Mouse (Mus musculus) thymus, adult 2 months (tissue): Measurements from ENCODE around the gene Nkiras1. TPM values are rescaled to one million over a fixed set of nuclear protein-coding genes. Genes with fewer than 3 reads are reported as not detected.

Experiments
- DNase-seq: peaks from one replicate; pipeline ENCODE4 v3.0.0; 2021
- H3K27ac ChIP-seq: fragments of 200-500 bp; 2 replicates; pipeline ENCODE4 v1.5.1; 2012; ENCODE audit warnings: low read length, control low read depth; ENCODE audit not compliant: control insufficient read depth, insufficient read depth
- H3K27me3 ChIP-seq: fragments of 200-500 bp; 2 replicates; pipeline ENCODE4 v1.6.1; 2012; ENCODE audit warnings: mild to moderate bottlenecking, low read length, moderate library complexity, mixed read lengths; ENCODE audit not compliant: control insufficient read depth, insufficient read depth
- H3K36me3 ChIP-seq: fragments of 200-500 bp; 2 replicates; pipeline ENCODE4 v1.6.1; 2012; ENCODE audit warnings: mild to moderate bottlenecking, low read length, moderate library complexity; ENCODE audit not compliant: control insufficient read depth, insufficient read depth
- H3K4me1 ChIP-seq: fragments of 200-500 bp; replicated peaks from 2 replicates; pipeline ENCODE4 v1.6.1; 2012; ENCODE audit warnings: low read length; ENCODE audit not compliant: control insufficient read depth, insufficient read depth
- H3K4me3 ChIP-seq: fragments of 200-500 bp; 2 replicates; pipeline ENCODE4 v1.5.1; 2012; ENCODE audit warnings: mild to moderate bottlenecking, low read length, control low read depth, moderate library complexity; ENCODE audit not compliant: control insufficient read depth, insufficient read depth
- CTCF ChIP-seq: fragments of 200-500 bp; IDR thresholded peaks from 2 replicates; pipeline ENCODE4 v1.5.1; 2012; ENCODE audit warnings: mild to moderate bottlenecking, control low read depth, low read length, moderate library complexity, borderline replicate concordance; ENCODE audit not compliant: control insufficient read depth, poor library complexity, insufficient read depth; ENCODE audit errors: extremely low read depth
- POLR2A ChIP-seq: fragments of 200-500 bp; IDR thresholded peaks from 2 replicates; pipeline ENCODE4 v1.6.1; 2012; ENCODE audit warnings: mild to moderate bottlenecking, low read length, control low read depth, moderate library complexity; ENCODE audit not compliant: control insufficient read depth, poor library complexity, insufficient read depth; ENCODE audit errors: extremely low read depth
- WGBS: fragments of 180-500 bp; shearing (Covaris S2); methylation state at CpG from one replicate; pipeline ENCODE4 v1.1.7; 2018; 5-methylcytosine and 5-hydroxymethylcytosine counted together
- polyA plus RNA-seq: library from polyadenylated mRNA; depleted of rRNA; stranded (reverse); fragments of >200 nt; gene quantifications from 2 replicates; pipeline ENCODE4 v1.2.3, GENCODE M21; 2012

Gene Nkiras1
- polyA plus RNA-seq, 1 experiment: 4.7 TPM

- H3K4me1 ChIP-seq: peaks cover 9% of the 10 kb centered on the region
- 64% methylated on average over 2 of the region's 2 CpGs for WGBS
Measured at GRCm38 (mm10) chr14:18297441-18297840, 26.5 kb downstream of the Nkiras1 start.

GRCm38 (mm10) chr14:18298874-18299273, 27.9 kb downstream of the Nkiras1 start:
- Histone ChIP-seq H3K27ac (no peak overlapping the region), H3K27me3 (no peaks in the 10 kb centered on the region), H3K4me3 (no peak overlapping the region), H3K4me1 (peaks cover 14% of the 10 kb centered on the region), H3K36me3 (no peaks in the 10 kb centered on the region; the same call in 1 of the 2 replicates)
- DNase-seq: no peak
- 88% methylated on average over 2 of the region's 2 CpGs for WGBS
- no peak for TF ChIP-seq POLR2A
- no peak for TF ChIP-seq CTCF

More at GRCm38 (mm10) chr14:18297441-18297840, 26.5 kb downstream of the Nkiras1 start:
- TF ChIP-seq POLR2A (no peak), CTCF (no peak)
- Histone ChIP-seq H3K27ac (no peak overlapping the region), H3K4me3 (no peak overlapping the region), H3K36me3 (no peaks in the 10 kb centered on the region; the same call in 1 of the 2 replicates), H3K27me3 (no peaks in the 10 kb centered on the region)
- DNase-seq: no peak

GRCm38 (mm10) chr14:18300676-18301075, 29.7 kb downstream of the Nkiras1 start:
- Histone ChIP-seq H3K27ac (no peak overlapping the region), H3K27me3 (no peaks in the 10 kb centered on the region), H3K36me3 (no peaks in the 10 kb centered on the region; the same call in 1 of the 2 replicates), H3K4me3 (no peak overlapping the region), H3K4me1 (peaks cover 14% of the 10 kb centered on the region)
- TF ChIP-seq POLR2A (no peak), CTCF (no peak)
- WGBS: 99% methylated on average over 2 of the region's 2 CpGs
- no peak for DNase-seq

- no peaks in the 10 kb centered on the region for H3K27me3 ChIP-seq
- no peaks in the 10 kb centered on the region; the same call in 1 of the 2 replicates for H3K36me3 ChIP-seq
- DNase-seq: peak; percentile 20
- H3K4me3 ChIP-seq: no peak overlapping the region
- H3K27ac ChIP-seq: no peak overlapping the region
- no peak for TF ChIP-seq CTCF
- TF ChIP-seq POLR2A: no peak
- H3K4me1 ChIP-seq: peaks cover 14% of the 10 kb centered on the region
- 13% methylated on average over 3 of the region's 3 CpGs for WGBS
Measured at GRCm38 (mm10) chr14:18301591-18301990, 30.7 kb downstream of the Nkiras1 start.

- Histone ChIP-seq H3K4me1 (peaks cover 14% of the 10 kb centered on the region), H3K36me3 (no peaks in the 10 kb centered on the region; the same call in 1 of the 2 replicates), H3K27me3 (no peaks in the 10 kb centered on the region), H3K27ac (no peak overlapping the region), H3K4me3 (no peak overlapping the region)
- 81% methylated on average over 3 of the region's 3 CpGs for WGBS
- no peak for DNase-seq
- TF ChIP-seq POLR2A (no peak), CTCF (no peak)
Measured at GRCm38 (mm10) chr14:18302750-18303149, 31.8 kb downstream of the Nkiras1 start.

GRCm38 (mm10) chr14:18303262-18303661, 32.3 kb downstream of the Nkiras1 start:
- Histone ChIP-seq H3K27me3 (no peaks in the 10 kb centered on the region), H3K27ac (no peak overlapping the region), H3K4me1 (peaks cover 14% of the 10 kb centered on the region), H3K4me3 (no peak overlapping the region), H3K36me3 (no peaks in the 10 kb centered on the region; the same call in 1 of the 2 replicates)
- 84% methylated on average over 4 of the region's 4 CpGs for WGBS
- DNase-seq: no peak
- TF ChIP-seq CTCF: no peak
- no peak for TF ChIP-seq POLR2A

DNA sequence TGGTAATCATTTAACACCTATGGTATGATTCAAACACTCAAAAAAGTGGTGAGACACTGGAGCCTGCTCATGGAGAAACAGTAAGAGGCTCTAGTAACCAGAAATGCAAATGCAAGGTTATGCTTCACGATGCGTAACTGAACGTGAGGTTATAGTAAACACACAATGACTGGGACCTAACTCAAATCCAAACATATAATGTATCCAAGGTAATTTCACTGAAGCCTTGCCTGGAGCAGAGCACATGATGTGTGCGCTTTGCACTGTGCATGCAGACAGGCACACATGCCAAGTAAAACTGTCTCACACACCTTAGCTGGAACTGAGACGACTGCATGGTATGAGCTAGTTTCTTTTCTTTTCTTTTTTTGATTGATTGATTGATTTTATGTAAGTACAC, 33.2 kb downstream of the Nkiras1 start:
- peaks cover 10% of the 10 kb centered on the region for H3K4me1 ChIP-seq
- TF ChIP-seq POLR2A (no peak), CTCF (no peak)
- H3K4me3 ChIP-seq: no peak overlapping the region
- 96% methylated on average over 5 of the region's 5 CpGs for WGBS
- no peak for DNase-seq
- no peaks in the 10 kb centered on the region for H3K27me3 ChIP-seq
- H3K36me3 ChIP-seq: no peaks in the 10 kb centered on the region; the same call in 1 of the 2 replicates
- H3K27ac ChIP-seq: no peak overlapping the region
